In genomic region chr12:84187752-84188601, GRCm38 (mm10) we compare ENCODE assay signal across 8 mouse cellular contexts. TPM values are rescaled to one million over a fixed set of nuclear protein-coding genes. Genes with fewer than 3 reads are reported as not detected.
A peak's percentile ranks its signal among the peaks of the same experiment; 100 is the strongest.
DNase-seq lines count a peak whose midpoint lies in the region; ATAC-seq lines count a peak whose summit lies in the region.

No protein-coding gene starts in this region.

- peaks cover 6% of the 10 kb centered on the region; the same call in 1 of the 2 replicates for H3K9me3 ChIP-seq in forebrain, embryonic 10.5 days
- no peaks in the 10 kb centered on the region; the same call in 1 of the 2 replicates for H3K9me3 ChIP-seq in forebrain, embryonic 11.5 days (ENCODE audit: control insufficient read depth, low read length)
- no peaks in the 10 kb centered on the region for H3K9me3 ChIP-seq in embryonic facial prominence, embryonic 13.5 days
- no peaks in the 10 kb centered on the region for H3K9me3 ChIP-seq in hindbrain, embryonic 13.5 days

- 81% methylated on average over 15 of the region's 15 CpGs for WGBS in forebrain, embryonic 10.5 days
- WGBS in forebrain, embryonic 11.5 days, result 81% methylated on average over 15 of the region's 15 CpGs
- WGBS in embryonic facial prominence, embryonic 13.5 days, result 40% methylated on average over 15 of the region's 15 CpGs
- WGBS in hindbrain, embryonic 13.5 days, result 81% methylated on average over 15 of the region's 15 CpGs
- 34% methylated on average over 15 of the region's 15 CpGs for WGBS in macrophage (ENCODE audit: missing documents)

- H3K79me2 ChIP-seq in macrophage (ENCODE audit: inconsistent target), result peaks cover 93% of the 10 kb centered on the region

- H3K27ac ChIP-seq in forebrain, embryonic 10.5 days, result 0 out of 2 replicates have a peak overlapping the region, but pooled peaks have one; percentile 62
- no peak overlapping the region for H3K27ac ChIP-seq in forebrain, embryonic 11.5 days (ENCODE audit: low read depth, low read length)
- H3K27ac ChIP-seq in embryonic facial prominence, embryonic 13.5 days, result peak overlapping the region; percentile 78
- H3K27ac ChIP-seq in hindbrain, embryonic 13.5 days, result peak overlapping the region; percentile 58
- peak overlapping the region; percentile 82 for H3K27ac ChIP-seq in macrophage

- no peak overlapping the region for H3K9ac ChIP-seq in forebrain, embryonic 11.5 days (ENCODE audit: low read length)
- H3K9ac ChIP-seq in embryonic facial prominence, embryonic 13.5 days, result peak overlapping the region; percentile 36; the same call in 1 of the 2 replicates
- H3K9ac ChIP-seq in hindbrain, embryonic 13.5 days, result peak overlapping the region; percentile 19; the same call in 1 of the 2 replicates

- no peak for DNase-seq in forebrain, embryonic 10.5 days (ENCODE audit: extremely low spot score, low spot score)
- no peak for DNase-seq in forebrain, embryonic 11.5 days (ENCODE audit: low spot score)
- DNase-seq in 3T3-L1 (ENCODE audit: low read depth, low spot score), result peak; percentile 51
- DNase-seq in urinary bladder, postnatal 4 days (ENCODE audit: low spot score in 2 of 2), result no peak
- no peak for DNase-seq in urinary bladder, postnatal 14 days (ENCODE audit: low spot score)

- H3K4me3 ChIP-seq in forebrain, embryonic 10.5 days, result no peak overlapping the region
- H3K4me3 ChIP-seq in forebrain, embryonic 11.5 days (ENCODE audit: low read depth, low read length), result no peak overlapping the region
- no peak overlapping the region for H3K4me3 ChIP-seq in embryonic facial prominence, embryonic 13.5 days
- no peak overlapping the region for H3K4me3 ChIP-seq in hindbrain, embryonic 13.5 days
- no peak overlapping the region for H3K4me3 ChIP-seq in macrophage (ENCODE audit: inconsistent target)

- no peak for ATAC-seq in forebrain, embryonic 11.5 days (replicated peaks; ENCODE audit: low FRiP score)
- no peak for ATAC-seq in embryonic facial prominence, embryonic 13.5 days (ENCODE audit: insufficient number of reproducible peaks, insufficient read depth, low FRiP score, low TSS enrichment, low read depth)
- no peak for ATAC-seq in hindbrain, embryonic 13.5 days (ENCODE audit: low FRiP score)

- no peaks in the 10 kb centered on the region for H3K27me3 ChIP-seq in forebrain, embryonic 10.5 days (ENCODE audit: poor library complexity, severe bottlenecking)
- no peaks in the 10 kb centered on the region for H3K27me3 ChIP-seq in forebrain, embryonic 11.5 days (ENCODE audit: control insufficient read depth, insufficient read depth, low read length)
- no peaks in the 10 kb centered on the region for H3K27me3 ChIP-seq in embryonic facial prominence, embryonic 13.5 days
- no peaks in the 10 kb centered on the region for H3K27me3 ChIP-seq in hindbrain, embryonic 13.5 days

- no peak overlapping the region for H3K4me2 ChIP-seq in forebrain, embryonic 11.5 days (ENCODE audit: low read depth, low read length, severe bottlenecking)
- peak overlapping the region; percentile 19 for H3K4me2 ChIP-seq in embryonic facial prominence, embryonic 13.5 days
- H3K4me2 ChIP-seq in hindbrain, embryonic 13.5 days, result no peak overlapping the region

- H3K4me1 ChIP-seq in forebrain, embryonic 10.5 days, result peaks cover 64% of the 10 kb centered on the region
- peaks cover 16% of the 10 kb centered on the region for H3K4me1 ChIP-seq in forebrain, embryonic 11.5 days (replicated peaks; ENCODE audit: control insufficient read depth, insufficient read depth, low read length)
- H3K4me1 ChIP-seq in embryonic facial prominence, embryonic 13.5 days, result peaks cover 84% of the 10 kb centered on the region
- H3K4me1 ChIP-seq in hindbrain, embryonic 13.5 days (replicated peaks), result peaks cover 69% of the 10 kb centered on the region

- peaks cover 48% of the 10 kb centered on the region for H3K36me3 ChIP-seq in forebrain, embryonic 10.5 days (replicated peaks)
- no peaks in the 10 kb centered on the region for H3K36me3 ChIP-seq in forebrain, embryonic 11.5 days (ENCODE audit: control insufficient read depth, insufficient read depth, low read length)
- 0 out of 2 replicates have a peak, but pooled peaks cover 9% of the 10 kb centered on the region for H3K36me3 ChIP-seq in embryonic facial prominence, embryonic 13.5 days
- no peaks in the 10 kb centered on the region for H3K36me3 ChIP-seq in hindbrain, embryonic 13.5 days
- H3K36me3 ChIP-seq in macrophage (ENCODE audit: inconsistent target), result no peaks in the 10 kb centered on the region; the same call in 1 of the 2 replicates

RNA-seq across cellular contexts. Expression of gene Elmsan1, which starts 30.7 kb away (rescaled TPM):
- polyA plus RNA-seq in forebrain, embryonic 10.5 days (2016; fragmentation: Nextera tagmentation; extraction: Ambion mirVana), result 7.0 and 8.7 TPM in 2 replicates
- 7.6 and 9.6 TPM in 2 replicates for polyA plus RNA-seq in forebrain, embryonic 11.5 days (2014; fragmentation: Nextera tagmentation; extraction: Ambion mirVana)
- polyA plus RNA-seq in embryonic facial prominence, embryonic 13.5 days (2015; fragmentation: Nextera tagmentation; extraction: Ambion mirVana), result 9.9 and 11.1 TPM in 2 replicates
- 4.5 and 5.1 TPM in 2 replicates for polyA plus RNA-seq in hindbrain, embryonic 13.5 days (2015; fragmentation: Nextera tagmentation; extraction: Ambion mirVana)
- total RNA-seq in macrophage (2018; cell fraction: chromatin; rRNA removed), result 100 to 1,000 TPM in 11 of 26 experiments, 10 to 100 TPM in 15; 35.5 to 286 (median 91.6) TPM
- 10 to 100 TPM; 12.1 to 56.7 (median 24.1) TPM for total RNA-seq in macrophage (2018; cell fraction: cytosol; rRNA removed)
- total RNA-seq in macrophage (2018; cell fraction: nucleus; rRNA removed), result 100 to 1,000 TPM in 4 of 26 experiments, 10 to 100 TPM in 22; 27.9 to 188 (median 59.0) TPM
- polyA plus RNA-seq in macrophage (2018), result 11.0 to 13.7 TPM (median 13.5 TPM) in 3 replicates

RNA-seq across cellular contexts. Expression of gene Pnma1, which starts 39.7 kb away (rescaled TPM):
- 1.3 and 1.8 TPM in 2 replicates for polyA plus RNA-seq in forebrain, embryonic 10.5 days (2016; fragmentation: Nextera tagmentation; extraction: Ambion mirVana)
- polyA plus RNA-seq in forebrain, embryonic 11.5 days (2014; fragmentation: Nextera tagmentation; extraction: Ambion mirVana), result 1.9 and 2.8 TPM in 2 replicates
- polyA plus RNA-seq in embryonic facial prominence, embryonic 13.5 days (2015; fragmentation: Nextera tagmentation; extraction: Ambion mirVana), result 0.74 and 1.1 TPM in 2 replicates
- 3.5 and 3.8 TPM in 2 replicates for polyA plus RNA-seq in hindbrain, embryonic 13.5 days (2015; fragmentation: Nextera tagmentation; extraction: Ambion mirVana)
- total RNA-seq in macrophage (2018; cell fraction: chromatin; rRNA removed), result 10 to 100 TPM in 4 of 26 experiments, 1 to 10 TPM in 22; 1.5 to 28.6 (median 5.5) TPM
- under 1 TPM; 0.06 to 0.74 (median 0.29) TPM for total RNA-seq in macrophage (2018; cell fraction: cytosol; rRNA removed)
- total RNA-seq in macrophage (2018; cell fraction: nucleus; rRNA removed), result 10 to 100 TPM in 5 of 26 experiments, 1 to 10 TPM in 20, under 1 TPM in 1; 0.96 to 33.0 (median 4.4) TPM
- 0.13 to 0.29 TPM (median 0.20 TPM) in 3 replicates for polyA plus RNA-seq in macrophage (2018)
